Mouse (Mus musculus): ENCODE measurements around the gene Gjd3.

Gene Gjd3

GRCm38 (mm10) chr11:98981289-98981996 is 1.4 kb downstream of the Gjd3 start:
- no peak for DNase-seq (ENCODE audit: low spot score)

- DNase-seq (ENCODE audit: low spot score), result no peak
Measured at GRCm38 (mm10) chr11:98979356-98979755, 3.5 kb downstream of the Gjd3 start.

- DNase-seq (ENCODE audit: low spot score), result no peak
Measured at GRCm38 (mm10) chr11:98978526-98979148, 4.2 kb downstream of the Gjd3 start.

GRCm38 (mm10) chr11:98974871-98975719 is 7.7 kb downstream of the Gjd3 start:
- DNase-seq (ENCODE audit: low spot score), result peak; percentile 76

- DNase-seq (ENCODE audit: low spot score), result no peak
Measured at GRCm38 (mm10) chr11:98974213-98974612, 8.6 kb downstream of the Gjd3 start.

- no peak for DNase-seq (ENCODE audit: low spot score)
Measured at GRCm38 (mm10) chr11:98973584-98973983, 9.2 kb downstream of the Gjd3 start.

- DNase-seq (ENCODE audit: low spot score), result no peak
Measured at GRCm38 (mm10) chr11:98972801-98973360, 9.9 kb downstream of the Gjd3 start.

- peak; percentile 60 for DNase-seq (ENCODE audit: low spot score)
Measured at GRCm38 (mm10) chr11:98972215-98972614, 10.6 kb downstream of the Gjd3 start.

GRCm38 (mm10) chr11:98971316-98972031 is 11.3 kb downstream of the Gjd3 start:
- DNase-seq (ENCODE audit: low spot score), result peak; percentile 36

- DNase-seq (ENCODE audit: low spot score), result peak; percentile 79
Measured at GRCm38 (mm10) chr11:98970191-98970925, 12.5 kb downstream of the Gjd3 start.

- no peak for DNase-seq (ENCODE audit: low spot score)
Measured at GRCm38 (mm10) chr11:98969496-98969927, 13.3 kb downstream of the Gjd3 start.

- no peak for DNase-seq (ENCODE audit: low spot score)
Measured at GRCm38 (mm10) chr11:98968716-98969495, 13.9 kb downstream of the Gjd3 start.

- no peak for DNase-seq (ENCODE audit: low spot score)
Measured at GRCm38 (mm10) chr11:98968079-98968478, 14.7 kb downstream of the Gjd3 start.

- peak; percentile 84 for DNase-seq (ENCODE audit: low spot score)
Measured at GRCm38 (mm10) chr11:98966499-98967141, 16.2 kb downstream of the Gjd3 start.

GRCm38 (mm10) chr11:98965416-98966077 is 17.3 kb downstream of the Gjd3 start:
- no peak for DNase-seq (ENCODE audit: low spot score)

GRCm38 (mm10) chr11:98964616-98965415 is 18.0 kb downstream of the Gjd3 start:
- no peak for DNase-seq (ENCODE audit: low spot score)

GRCm38 (mm10) chr11:98964201-98964615 is 18.6 kb downstream of the Gjd3 start:
- no peak for DNase-seq (ENCODE audit: low spot score)
